Mouse (Mus musculus) adrenal gland, adult 18-20 months (tissue): ENCODE data around the gene Rabif. TPM values are rescaled to one million over a fixed set of nuclear protein-coding genes. Genes with fewer than 3 reads are reported as not detected.
"Not testable (repeated sequence)": the region's sequence is repeated elsewhere in the genome, so short reads cannot be mapped to it uniquely, and the experiment has no call there.

Source experiments
- DNase-seq, 2 experiments: peaks; one replicate each; pipeline ENCODE4 v3.0.0; 2021 to 2022; ENCODE audit warnings: low spot score in 2 of 2
- long read RNA-seq, 2 experiments: library from polyadenylated mRNA; stranded (forward); transcript quantifications; one replicate each; pipeline ENCODE4 v2.0.0; 2021
- total RNA-seq, 2 experiments: library from RNA; stranded (reverse); gene quantifications; 1 replicate in 1 of 2; 2 replicates in 1 of 2; pipeline ENCODE4 v1.2.3; 2021

Gene Rabif
- 10 to 100 TPM; 22.0 to 27.1 TPM for total RNA-seq
- long read RNA-seq, experiment 1, transcript Rabif-201 (2 exons, 2,861 nt) = major isoform, 39 of 40 reads
- long read RNA-seq, experiment 1, partial matches to known transcripts = 0 of 40 reads
- long read RNA-seq, experiment 1, other reads (novel, unspliced or antisense) = 1 of 40 reads
- long read RNA-seq, experiment 2, transcript Rabif-201 (2 exons, 2,861 nt) = major isoform, 100 of 110 reads
- long read RNA-seq, experiment 2, partial matches to known transcripts = 6 of 110 reads
- long read RNA-seq, experiment 2, other reads (novel, unspliced or antisense) = 4 of 110 reads

DNA sequence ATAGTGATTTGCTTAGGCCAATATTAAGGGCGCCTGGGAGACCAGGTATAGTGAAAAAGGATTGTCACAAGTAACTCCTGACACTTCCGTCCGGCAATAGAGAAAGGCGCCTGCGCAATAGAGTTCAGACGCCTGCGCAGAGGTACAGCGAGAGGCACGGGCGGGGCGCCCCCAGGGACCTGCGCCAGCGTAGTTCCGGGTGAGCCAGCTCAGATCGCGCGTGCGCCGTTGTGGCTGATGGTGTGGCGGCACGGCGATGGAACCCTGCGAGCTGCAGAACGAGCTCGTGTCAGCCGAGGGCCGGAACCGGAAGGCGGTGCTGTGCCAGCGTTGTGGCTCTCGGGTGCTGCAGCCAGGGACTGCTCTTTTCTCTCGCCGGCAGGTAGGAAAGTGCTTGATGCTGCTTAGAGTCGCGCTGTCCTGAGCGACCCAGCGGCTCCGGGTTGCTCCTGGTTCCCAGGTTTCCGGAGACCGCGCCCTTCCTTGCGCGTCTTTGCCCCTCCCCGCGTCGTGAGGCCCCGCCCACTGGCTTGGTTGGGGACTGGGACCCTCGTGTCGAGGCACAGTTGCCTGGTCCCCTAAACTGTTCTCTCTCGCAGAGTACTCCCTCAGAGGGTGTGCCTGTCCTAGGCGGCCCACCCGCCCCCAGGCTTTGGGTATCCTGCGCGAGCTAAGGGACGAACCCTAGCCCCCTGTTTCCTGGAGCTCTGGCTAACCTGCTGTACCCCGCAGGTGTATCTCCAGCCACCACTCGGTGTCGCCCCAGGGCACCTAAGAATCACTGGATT is at the start of gene Rabif:
Gene Rabif, plus strand, starts transcription at position 221 of the 788 bp plus-strand sequence.
- peak; percentile 97 to 98 for DNase-seq

DNA sequence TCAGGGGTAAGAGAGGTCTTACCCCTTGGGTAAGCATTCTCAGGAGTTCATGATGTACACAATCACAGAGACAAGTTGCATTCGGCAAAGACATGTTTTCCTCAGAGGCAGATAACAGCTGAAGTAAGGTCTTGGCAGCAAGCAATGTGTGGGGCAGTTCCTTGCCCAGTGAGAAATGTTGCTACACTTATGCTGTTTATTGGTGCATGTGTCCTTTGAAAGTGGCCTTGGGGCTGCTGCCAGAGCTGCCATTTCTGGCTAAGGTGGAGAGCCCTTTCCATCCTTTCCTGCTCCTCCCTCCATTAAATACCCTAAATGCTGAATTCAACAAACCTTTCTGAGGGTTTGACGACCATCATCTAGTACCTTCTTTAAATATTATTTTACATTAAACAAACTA is 49.0 kb upstream of the Rabif start:
- DNase-seq = no peak

DNA sequence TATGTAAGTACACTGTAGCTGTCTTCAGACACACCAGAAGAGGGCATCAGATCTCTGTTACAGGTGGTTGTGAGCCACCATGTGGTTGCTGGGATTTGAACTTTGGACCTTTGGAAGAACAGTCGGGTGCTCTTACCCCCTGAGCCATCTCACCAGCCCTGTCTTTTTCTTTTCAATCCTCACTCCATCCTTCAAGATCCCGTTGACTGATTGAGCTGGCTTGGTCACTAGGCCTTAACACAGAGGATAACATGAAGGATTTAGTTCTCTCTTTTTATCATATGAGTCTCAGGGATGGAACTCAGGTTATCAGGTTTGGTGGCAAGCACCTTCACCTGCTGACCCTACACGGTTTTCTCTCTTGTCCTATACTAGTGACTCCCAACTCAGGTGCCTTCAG is 45.9 kb upstream of the Rabif start:
- not testable (repeated sequence) for DNase-seq

DNA sequence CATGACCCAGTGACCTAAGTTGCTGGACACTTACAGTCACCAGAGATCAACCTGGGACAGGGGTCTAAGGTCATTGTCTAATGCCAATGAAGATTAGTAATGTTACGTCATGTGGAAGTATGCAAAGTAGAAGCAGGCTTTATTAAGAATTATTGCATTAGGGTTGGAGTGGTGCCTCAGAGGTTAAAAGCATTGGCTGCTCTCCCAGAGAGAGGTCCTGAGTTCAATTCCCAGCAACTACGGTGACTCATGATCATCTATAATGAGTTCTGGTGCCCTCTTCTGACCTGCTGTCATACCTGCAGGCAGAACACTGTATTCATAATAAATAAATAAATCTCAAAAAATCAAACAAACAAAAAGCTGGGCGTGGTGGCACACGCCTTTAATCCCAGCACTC is 44.2 kb upstream of the Rabif start:
- no peak for DNase-seq

DNA sequence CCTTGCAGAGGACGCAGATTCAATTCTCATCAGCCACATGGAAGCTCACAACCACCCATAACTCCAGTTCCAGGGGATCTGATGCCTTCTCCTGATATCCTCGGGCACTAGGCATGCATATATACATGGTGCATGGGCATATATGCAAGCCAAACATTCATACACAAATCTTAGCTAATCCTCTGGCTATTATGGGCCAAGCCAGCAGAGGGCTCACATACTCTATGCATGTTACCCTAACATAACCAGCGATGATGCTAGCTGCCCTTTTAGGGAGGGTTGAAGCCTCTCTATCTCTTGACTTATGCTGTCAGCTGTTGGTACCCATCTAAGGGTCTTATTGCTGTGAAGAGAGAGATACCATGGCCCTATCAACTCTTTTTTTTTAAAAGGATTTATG is 43.5 kb upstream of the Rabif start:
- peak; percentile 37 to 46 for DNase-seq

DNA sequence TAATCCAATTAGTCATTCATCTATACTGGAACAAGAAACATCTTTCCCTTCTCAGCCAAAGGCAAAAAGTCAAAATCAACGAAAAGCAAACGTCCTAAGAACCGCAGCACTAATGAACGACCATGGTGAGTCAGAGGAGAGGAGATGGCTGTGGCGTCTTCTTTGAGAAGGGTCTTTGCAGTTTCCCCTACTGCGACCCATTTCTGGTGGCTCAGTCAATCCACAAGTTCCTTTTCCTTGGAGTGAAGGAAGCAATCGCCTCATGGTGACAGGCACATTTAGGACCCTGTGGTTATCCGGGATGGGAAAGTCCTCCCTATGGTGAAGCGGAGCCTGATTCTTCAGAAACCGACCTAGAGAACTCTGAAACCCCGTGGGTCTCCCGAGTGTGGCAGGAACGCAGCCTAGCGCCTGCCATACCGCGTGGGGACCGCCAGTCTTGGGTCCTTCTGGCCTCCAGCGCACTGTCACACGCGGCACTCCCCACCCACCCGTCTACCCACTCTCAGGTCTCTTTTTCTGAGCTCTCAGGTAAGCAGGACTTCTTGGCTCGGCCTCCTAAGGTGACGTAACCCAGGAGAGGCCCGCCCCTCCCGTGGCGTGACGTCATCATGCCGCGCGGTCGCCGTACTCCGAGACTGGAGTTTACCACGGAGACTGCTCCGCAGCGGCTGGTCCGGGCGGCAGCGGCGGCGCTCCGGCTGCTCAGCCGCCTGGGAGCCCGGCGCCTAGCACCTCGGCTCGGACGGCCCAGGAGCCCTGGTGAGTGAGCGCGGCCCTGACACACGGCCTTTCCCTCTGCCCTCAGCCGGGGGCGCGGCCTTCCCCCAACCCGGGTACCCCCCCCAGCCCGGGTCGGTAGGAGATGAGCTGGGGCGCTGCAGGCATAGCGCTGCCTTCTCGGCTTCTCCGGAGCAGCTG is 39.3 kb upstream of the Rabif start, which contains the start of gene Klhl12:
Gene Klhl12, plus strand, starts transcription at position 628 of the 921 bp plus-strand sequence.
- DNase-seq = peak; percentile 98 to 99

DNA sequence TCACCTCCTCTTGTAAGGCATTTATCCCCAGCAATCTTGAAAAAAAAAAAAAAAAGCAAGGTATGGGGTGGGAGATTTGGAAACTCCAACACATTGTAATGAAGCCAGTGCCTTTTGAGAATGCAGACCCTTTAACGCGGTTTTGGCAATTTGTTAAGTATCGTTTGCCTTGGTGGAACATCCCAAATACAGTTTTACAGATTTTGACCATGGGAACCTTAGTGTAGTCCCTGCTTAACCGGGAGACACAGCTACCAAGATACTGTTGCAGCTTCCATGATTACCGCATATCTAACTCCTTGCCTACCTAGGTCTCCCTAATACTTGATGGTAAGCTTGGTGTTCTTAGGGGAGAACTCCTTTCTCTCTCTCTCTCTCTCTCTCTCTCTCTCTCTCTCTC is 38.4 kb upstream of the Rabif start:
- no peak for DNase-seq

DNA sequence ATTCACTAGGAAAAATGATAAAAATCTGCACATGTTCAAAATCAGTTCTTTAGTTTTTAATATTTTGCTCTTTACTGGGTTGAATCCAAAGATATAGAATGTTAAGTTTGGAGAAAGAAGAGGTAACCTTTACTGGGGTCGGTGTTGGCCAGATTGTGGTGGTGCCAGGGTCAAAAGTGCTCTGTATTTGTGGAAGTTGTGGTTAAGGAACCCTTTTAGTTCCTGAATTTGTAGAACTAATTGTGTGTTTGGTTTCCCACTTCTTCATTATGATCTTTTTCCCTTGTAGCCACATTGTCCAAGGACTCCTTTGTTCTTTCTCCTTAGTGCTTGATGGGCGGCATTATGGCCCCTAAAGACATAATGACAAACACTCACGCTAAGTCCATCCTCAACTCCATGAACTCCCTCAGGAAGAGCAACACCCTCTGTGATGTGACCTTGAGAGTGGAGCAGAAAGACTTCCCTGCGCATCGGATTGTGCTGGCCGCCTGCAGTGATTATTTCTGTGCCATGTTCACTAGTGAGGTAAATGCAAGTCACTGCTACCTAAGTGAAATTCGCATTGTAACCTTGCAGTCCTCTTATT is 36.2 kb upstream of the Rabif start:
- DNase-seq = no peak

DNA sequence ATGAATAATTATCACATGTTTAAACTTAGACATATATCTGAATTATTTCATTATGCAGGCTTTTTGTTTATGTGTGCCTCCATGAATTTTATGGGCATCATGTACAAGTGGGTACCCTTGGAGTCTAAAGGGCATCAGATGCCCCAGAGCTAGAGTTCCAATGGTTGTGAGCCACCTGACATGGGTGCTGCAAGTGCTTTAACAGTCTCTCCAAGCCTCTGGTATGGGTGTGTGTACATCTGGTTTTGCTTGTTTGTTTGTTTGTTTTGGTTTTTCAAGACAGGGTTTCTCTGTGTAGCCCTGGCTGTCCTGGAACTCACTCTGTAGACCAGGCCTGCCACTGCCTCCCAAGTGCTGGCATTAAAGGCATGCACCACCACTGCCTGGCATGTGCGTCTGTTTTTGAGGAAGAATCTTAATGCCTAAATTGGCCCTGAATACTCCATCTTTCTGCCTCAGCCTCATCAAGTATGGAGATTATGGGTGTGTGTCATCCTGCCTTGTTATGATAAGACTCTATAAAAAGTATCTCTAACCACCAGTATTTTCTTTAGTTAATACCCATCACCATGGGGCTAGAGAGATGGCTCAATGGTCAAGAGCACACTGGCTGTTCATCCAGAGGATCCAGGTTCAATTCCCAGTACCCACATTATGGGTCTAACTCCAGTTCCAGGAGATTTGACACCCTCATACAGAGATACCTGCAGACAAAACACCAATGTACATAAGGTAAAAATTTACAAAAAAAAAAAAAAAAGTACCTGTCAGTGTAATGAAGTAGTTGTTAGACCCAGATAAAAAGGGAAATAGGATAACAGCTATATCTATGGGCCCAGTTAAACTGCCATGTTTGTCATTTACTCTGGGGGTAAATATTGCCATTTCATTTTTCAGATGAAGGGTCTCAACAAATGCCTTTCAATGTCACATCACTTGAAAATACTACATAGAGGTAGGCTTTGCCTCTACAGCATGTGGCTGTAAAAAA is 33.9 kb upstream of the Rabif start:
- no peak for DNase-seq

DNA sequence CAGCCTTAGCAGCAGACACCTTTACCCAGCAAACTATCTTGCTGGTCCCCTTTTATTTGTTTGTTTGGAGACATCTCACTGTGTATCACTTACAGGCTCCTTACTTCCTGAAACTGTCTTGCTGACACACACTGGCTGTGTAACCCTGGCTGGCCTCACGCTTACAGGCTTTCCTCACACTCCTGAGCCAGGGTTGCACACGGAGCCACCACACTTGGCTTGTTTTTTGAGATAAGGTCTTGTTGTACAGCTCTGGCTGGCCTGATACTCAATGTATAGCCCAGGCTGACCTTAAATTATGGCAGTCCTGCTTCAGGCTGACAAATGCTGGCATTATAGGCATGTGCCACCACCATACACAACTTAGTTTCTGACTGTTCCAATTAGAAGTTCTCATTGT is 9.8 kb upstream of the Rabif start:
- DNase-seq = no peak

DNA sequence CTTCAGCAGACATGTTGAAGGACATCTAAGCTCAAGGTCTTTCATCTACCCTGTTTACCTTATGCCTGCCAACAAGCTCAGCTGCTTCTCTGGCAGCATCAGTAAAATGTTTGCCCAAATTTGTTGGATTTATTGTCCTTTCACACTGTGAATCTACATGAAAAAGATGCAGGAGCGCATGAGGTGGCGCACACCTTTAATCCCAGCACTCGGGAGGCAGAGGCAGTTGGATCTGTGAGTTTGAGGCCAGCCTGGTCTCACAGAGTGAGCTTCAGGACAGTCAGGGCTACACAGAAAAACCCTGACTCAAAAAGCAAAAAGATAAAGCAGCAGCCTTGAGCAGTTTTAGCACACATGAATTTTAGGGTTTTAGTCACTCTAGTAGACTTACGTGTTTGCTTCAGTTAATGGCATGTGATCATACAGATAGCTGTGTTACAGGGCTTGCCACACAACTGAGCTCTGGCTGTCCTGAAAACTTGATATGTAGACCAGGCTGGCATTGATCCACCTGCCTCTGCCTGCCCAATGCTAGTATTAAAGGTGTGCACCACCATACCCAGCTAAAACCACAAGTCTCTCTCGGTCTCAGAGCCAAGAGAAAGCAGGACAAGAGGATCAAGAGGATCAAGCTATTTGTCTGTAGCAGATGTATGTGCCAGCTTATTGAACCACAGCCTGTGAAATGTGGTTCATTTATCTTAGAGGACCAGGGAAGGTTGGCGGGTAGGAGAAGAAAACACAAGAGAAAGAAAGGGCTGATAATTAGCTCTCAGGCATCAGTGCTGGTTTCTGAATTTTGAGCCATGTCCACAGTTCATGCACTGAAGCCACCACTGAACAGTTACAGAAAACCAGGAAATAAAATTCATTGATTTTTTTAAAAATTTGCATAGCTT is 3.3 kb upstream of the Rabif start:
- DNase-seq = no peak

DNA sequence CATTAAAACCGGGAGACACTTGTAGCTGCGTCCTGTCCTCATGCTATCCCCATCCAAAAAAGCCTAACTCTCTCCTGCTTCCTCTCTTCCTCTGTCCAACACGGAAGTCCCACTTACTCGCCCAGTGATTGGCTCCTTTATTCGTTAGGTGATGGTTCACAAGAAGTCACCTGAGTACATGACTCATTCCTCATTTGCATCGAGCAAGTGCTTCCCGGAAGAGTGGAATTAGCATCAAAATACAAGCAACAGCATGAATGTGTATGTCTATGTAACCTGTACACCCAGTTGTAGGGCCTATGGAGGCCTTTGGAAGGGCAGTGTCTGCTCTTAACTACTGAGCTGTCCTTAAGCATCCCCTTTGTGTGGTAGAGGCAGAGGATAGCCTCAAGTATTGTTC is 2.2 kb upstream of the Rabif start:
- no peak for DNase-seq

DNA sequence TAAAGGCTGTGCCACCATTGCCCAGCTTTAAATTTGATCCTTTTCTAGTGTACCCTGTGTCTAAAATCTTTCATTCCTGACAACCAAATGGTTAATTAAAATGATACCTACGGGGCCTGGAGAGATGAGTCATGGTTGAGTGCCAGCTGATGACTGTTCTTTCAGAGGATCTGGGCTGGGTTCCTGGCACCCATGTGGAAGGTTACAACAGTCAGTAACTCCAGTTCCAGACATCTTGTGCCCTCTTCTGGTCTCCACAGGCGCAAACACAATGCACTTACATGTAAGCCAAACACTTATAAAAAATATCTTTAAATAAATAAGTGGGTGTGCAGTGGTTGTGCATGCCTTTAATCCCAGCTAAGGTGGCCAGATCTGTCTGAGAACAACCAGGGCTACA is 952 bp upstream of the Rabif start:
- no peak for DNase-seq

DNA sequence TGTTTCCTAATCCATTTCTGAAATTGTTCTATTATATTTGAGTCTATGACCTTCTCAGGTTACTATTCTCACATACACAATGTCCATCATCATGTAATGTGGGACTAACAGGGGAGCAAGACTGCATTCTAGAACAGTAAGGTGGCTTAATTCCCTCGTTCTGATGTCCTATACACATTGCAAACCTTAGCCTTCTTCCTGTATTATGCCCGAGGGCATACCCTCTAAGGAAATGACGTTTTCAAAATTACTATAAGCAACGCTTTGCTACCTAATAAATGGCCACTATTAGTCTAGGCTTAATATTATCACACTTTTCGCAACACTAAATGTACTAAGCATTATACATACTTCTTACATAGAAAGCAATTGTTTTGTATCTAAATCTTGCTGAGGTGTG is 492 bp upstream of the Rabif start:
- no peak for DNase-seq

DNA sequence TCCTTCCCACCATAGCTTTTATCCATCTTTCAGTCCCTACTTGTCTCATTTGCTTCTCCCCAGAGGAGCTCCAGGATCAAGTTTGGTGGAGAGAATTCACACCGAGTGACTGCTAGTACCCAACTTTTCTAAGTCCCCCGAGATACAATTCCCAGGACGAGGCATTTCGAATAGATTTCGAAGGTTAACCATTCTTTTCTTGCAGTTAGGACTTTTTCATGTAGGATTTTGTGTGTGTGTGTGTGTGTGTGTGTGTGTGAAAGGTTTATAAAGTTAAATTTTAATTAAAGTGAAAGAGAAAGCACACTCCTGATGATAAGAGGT is 730 bp downstream of the Rabif start:
- no peak for DNase-seq

DNA sequence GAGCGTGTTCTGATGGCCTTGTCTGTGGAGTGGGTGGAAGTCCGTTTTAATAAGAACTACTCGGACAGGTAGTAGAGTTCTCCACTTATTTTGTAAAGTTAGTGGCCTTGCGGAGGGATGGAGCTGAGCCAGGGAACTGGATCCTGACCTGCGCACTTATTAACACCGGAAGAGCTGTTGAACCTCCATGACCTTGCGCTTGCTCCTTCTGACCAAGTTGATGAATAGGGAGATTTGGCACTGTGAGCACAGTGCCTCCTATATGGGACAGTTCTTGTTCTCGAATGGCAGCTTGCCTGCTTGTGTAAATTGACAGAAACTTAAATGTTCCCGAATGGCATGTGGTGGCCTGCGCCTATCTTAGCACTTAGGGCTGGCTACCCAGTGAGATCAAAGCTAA is 1.5 kb downstream of the Rabif start:
- DNase-seq = peak in 1 of 2 experiments; percentile 25

DNA sequence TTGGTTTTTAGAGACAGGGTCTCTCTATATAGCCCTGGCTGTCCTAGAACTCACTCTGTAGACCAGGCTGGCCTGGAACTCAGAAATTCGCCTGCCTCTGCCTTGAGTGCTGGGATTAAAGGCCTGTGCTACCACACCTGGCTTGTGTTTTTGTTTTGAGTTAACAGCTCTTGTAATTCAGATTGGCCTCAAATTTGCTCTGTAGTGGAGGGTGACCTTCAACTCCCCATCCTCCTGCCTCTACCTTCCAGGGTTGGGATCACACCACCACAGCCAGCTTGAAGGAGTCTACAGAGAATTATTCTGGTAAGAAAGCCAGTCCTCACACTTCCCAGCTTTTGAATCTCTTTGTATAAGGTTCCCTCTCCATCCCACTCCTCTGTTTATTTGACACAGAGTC is 6.5 kb downstream of the Rabif start:
- DNase-seq = no peak

DNA sequence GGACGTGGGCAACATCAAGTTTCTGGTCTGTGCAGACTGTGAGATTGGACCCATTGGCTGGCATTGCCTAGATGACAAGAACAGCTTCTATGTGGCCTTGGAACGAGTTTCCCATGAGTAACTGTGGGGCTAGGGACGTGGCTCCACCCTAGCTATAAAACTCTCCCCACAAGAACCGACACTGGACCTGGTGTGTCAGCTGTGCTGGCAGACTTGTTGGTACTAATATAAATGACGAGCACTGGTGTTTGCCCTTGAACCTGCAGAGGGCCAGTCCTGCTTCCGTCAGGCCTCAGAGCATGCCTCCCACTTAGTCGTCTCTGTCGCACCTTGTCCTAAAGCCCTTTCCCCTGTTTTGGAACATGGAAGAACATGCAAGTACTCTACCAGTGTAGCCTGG is 11.8 kb downstream of the Rabif start:
- peak in 1 of 2 experiments; percentile 22 for DNase-seq

DNA sequence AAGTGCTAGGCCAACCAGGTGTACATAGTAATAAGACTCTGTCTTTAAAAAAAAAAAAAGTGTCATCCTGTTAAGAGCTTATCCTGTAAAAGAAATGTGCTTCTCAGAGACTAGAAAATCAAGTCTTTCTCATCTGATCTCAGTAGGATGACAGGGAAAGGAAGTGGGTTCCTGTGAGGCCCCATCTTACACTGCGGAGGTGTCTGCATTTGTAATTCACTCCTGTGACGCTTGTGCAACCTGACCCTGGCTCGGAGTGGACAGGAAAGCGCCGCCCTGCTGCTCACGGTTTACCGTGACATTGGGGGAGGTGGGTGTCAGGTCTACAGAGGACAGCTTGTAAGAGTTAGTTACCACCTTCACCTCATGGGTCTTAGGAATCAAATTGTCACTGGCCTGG is 15.6 kb downstream of the Rabif start:
- no peak for DNase-seq
